Mouse (Mus musculus): ENCODE measurements around the gene Ezh1.

- TF ChIP-seq CTCF (IDR thresholded peaks at IDR 0.05; ENCODE audit: low read depth, low read length) (no peak), GATA2 (IDR thresholded peaks at IDR 0.05; ENCODE audit: borderline replicate concordance, low read depth, low read length) (no peak), GATA1 (IDR thresholded peaks at IDR 0.05; ENCODE audit: borderline replicate concordance, low read length) (no peak)
Observed at GRCm38 (mm10) chr11:101149178-101150105, 76.8 kb downstream of the Ezh1 start.

All from G1E (cell line).